Mouse (Mus musculus) lung, embryonic 15.5 days (tissue): ENCODE results near the gene Dennd1b. TPM values are rescaled to one million over a fixed set of nuclear protein-coding genes. Genes with fewer than 3 reads are reported as not detected.

ENCODE experiments used
- ATAC-seq: fragments of 200-750 bp; cut with Nextera tagmentation; 2 replicates; pipeline ENCODE4 v1.8.0; 2017; ENCODE audit warnings: moderate number of reproducible peaks, borderline replicate concordance; ENCODE audit not compliant: low FRiP score, low TSS enrichment; ENCODE audit errors: extremely low read depth
- H3K27ac ChIP-seq: fragments of 300-500 bp; sonication (generic); 2 replicates; pipeline ENCODE4 v1.5.1; 2015; ENCODE audit warnings: moderate library complexity, mild to moderate bottlenecking, inconsistent platforms
- H3K27me3 ChIP-seq: fragments of 300-500 bp; sonication (generic); 2 replicates; pipeline ENCODE4 v1.6.1; 2015; ENCODE audit warnings: inconsistent platforms
- H3K36me3 ChIP-seq: fragments of 300-500 bp; sonication (generic); 2 replicates; pipeline ENCODE4 v1.6.1; 2015; ENCODE audit warnings: inconsistent platforms
- H3K4me1 ChIP-seq: fragments of 300-500 bp; sonication (generic); 2 replicates; pipeline ENCODE4 v1.6.1; 2015; ENCODE audit warnings: inconsistent platforms
- H3K4me2 ChIP-seq: fragments of 300-500 bp; sonication (generic); 2 replicates; pipeline ENCODE4 v1.6.1; 2015; ENCODE audit warnings: inconsistent platforms, mild to moderate bottlenecking, moderate library complexity
- H3K4me3 ChIP-seq: fragments of 300-500 bp; sonication (generic); 2 replicates; pipeline ENCODE4 v1.5.1; 2015; ENCODE audit warnings: mild to moderate bottlenecking, inconsistent platforms
- H3K9ac ChIP-seq: fragments of 300-500 bp; sonication (generic); 2 replicates; pipeline ENCODE4 v1.6.1; 2015; ENCODE audit warnings: inconsistent platforms
- H3K9me3 ChIP-seq: fragments of 300-500 bp; sonication (generic); 2 replicates; pipeline ENCODE4 v1.6.1; 2016; ENCODE audit warnings: inconsistent platforms
- WGBS: fragments of 180-500 bp; shearing (Covaris S2); methylation state at CpG from one replicate; pipeline ENCODE4 v1.1.7; 2015; 5-methylcytosine and 5-hydroxymethylcytosine counted together
- polyA plus RNA-seq: library from polyadenylated mRNA; unstranded; fragments of >200 nt; fragmentation: Nextera tagmentation; extraction: Ambion mirVana; gene quantifications from 2 replicates; pipeline ENCODE4 v1.2.1, GENCODE M21; 2015

Gene Dennd1b
- polyA plus RNA-seq, 1 experiment from 2014 or later: 12.3 TPM

- 67% methylated on average over 8 of the region's 8 CpGs for WGBS
- Histone ChIP-seq H3K27ac (no peak overlapping the region), H3K9me3 (no peaks in the 10 kb centered on the region), H3K4me1 (peaks cover 5% of the 10 kb centered on the region), H3K27me3 (no peaks in the 10 kb centered on the region), H3K4me2 (no peak overlapping the region), H3K9ac (no peak overlapping the region), H3K36me3 (no peaks in the 10 kb centered on the region), H3K4me3 (no peak overlapping the region)
- no peak for ATAC-seq
These were observed 252.1 kb downstream of the Dennd1b start for GRCm38 (mm10) chr1:139215311-139215710.

- no peak overlapping the region for H3K27ac ChIP-seq
- no peaks in the 10 kb centered on the region for H3K27me3 ChIP-seq
- no peak overlapping the region for H3K4me3 ChIP-seq
- no peak overlapping the region for H3K9ac ChIP-seq
- H3K36me3 ChIP-seq: no peaks in the 10 kb centered on the region
- no peak for ATAC-seq
- WGBS: 71% methylated on average over 4 of the region's 4 CpGs
- H3K9me3 ChIP-seq: no peaks in the 10 kb centered on the region
- H3K4me1 ChIP-seq: no peaks in the 10 kb centered on the region
- no peak overlapping the region for H3K4me2 ChIP-seq
These were observed 260.6 kb downstream of the Dennd1b start for GRCm38 (mm10) chr1:139223804-139224203.

GRCm38 (mm10) chr1:139224309-139224949 lies 261.2 kb downstream of the Dennd1b start:
- Histone ChIP-seq H3K4me3 (no peak overlapping the region), H3K27me3 (no peaks in the 10 kb centered on the region), H3K9ac (no peak overlapping the region), H3K27ac (no peak overlapping the region), H3K4me1 (no peaks in the 10 kb centered on the region), H3K9me3 (no peaks in the 10 kb centered on the region), H3K36me3 (no peaks in the 10 kb centered on the region), H3K4me2 (no peak overlapping the region)
- 53% methylated on average over 6 of the region's 6 CpGs for WGBS
- ATAC-seq: no peak

Other genes starting within 250 kb of the Dennd1b start
- not detected in 2 replicates for gene Lhx9, start 114.9 kb upstream of the Dennd1b start, polyA plus RNA-seq
- 46.1 and 48.9 TPM in 2 replicates for gene 2310009B15Rik, start 106.6 kb upstream of the Dennd1b start, polyA plus RNA-seq